Mouse (Mus musculus) midbrain, embryonic 10.5 days (tissue): ENCODE measurements around the gene Crkl. TPM values are rescaled to one million over a fixed set of nuclear protein-coding genes. Genes with fewer than 3 reads are reported as not detected.
A peak's percentile ranks its signal among the peaks of the same experiment; 100 is the strongest.
"Not testable (repeated sequence)": the region's sequence is repeated elsewhere in the genome, so short reads cannot be mapped to it uniquely, and the experiment has no call there.

Experiments used
- DNase-seq: peaks from one replicate; pipeline ENCODE4 v3.0.0-alpha.2; 2017; ENCODE audit warnings: low spot score
- H3K27ac ChIP-seq: fragments of 300-500 bp; sonication (generic); replicated peaks from 2 replicates; pipeline ENCODE4 v1.5.1; 2016; ENCODE audit warnings: mild to moderate bottlenecking
- H3K27me3 ChIP-seq: fragments of 300-500 bp; sonication (generic); 2 replicates; pipeline ENCODE4 v1.6.1; 2016; ENCODE audit warnings: low read depth, mild to moderate bottlenecking; ENCODE audit not compliant: poor library complexity, severe bottlenecking
- H3K36me3 ChIP-seq: fragments of 300-500 bp; sonication (generic); 2 replicates; pipeline ENCODE4 v1.6.1; 2016; ENCODE audit warnings: mild to moderate bottlenecking, moderate library complexity
- H3K4me1 ChIP-seq: fragments of 300-500 bp; sonication (generic); 2 replicates; pipeline ENCODE4 v1.6.1; 2016
- H3K4me3 ChIP-seq: fragments of 300-500 bp; sonication (generic); 2 replicates; pipeline ENCODE4 v1.5.1; 2016; ENCODE audit warnings: mild to moderate bottlenecking, moderate library complexity
- H3K9me3 ChIP-seq: fragments of 300-500 bp; sonication (generic); replicated peaks from 2 replicates; pipeline ENCODE4 v1.6.1; 2016; ENCODE audit warnings: mild to moderate bottlenecking
- WGBS: fragments of 180-500 bp; shearing (Covaris S2); methylation state at CpG from one replicate; pipeline ENCODE4 v1.1.7; 2016; 5-methylcytosine and 5-hydroxymethylcytosine counted together
- polyA plus RNA-seq: library from polyadenylated mRNA; unstranded; fragments of >200 nt; fragmentation: Nextera tagmentation; extraction: Ambion mirVana; gene quantifications from 2 replicates; pipeline ENCODE4 v1.2.1, GENCODE M21; 2016

Gene Crkl
- polyA plus RNA-seq, 1 experiment from 2014 or later = 71.6 TPM

DNA sequence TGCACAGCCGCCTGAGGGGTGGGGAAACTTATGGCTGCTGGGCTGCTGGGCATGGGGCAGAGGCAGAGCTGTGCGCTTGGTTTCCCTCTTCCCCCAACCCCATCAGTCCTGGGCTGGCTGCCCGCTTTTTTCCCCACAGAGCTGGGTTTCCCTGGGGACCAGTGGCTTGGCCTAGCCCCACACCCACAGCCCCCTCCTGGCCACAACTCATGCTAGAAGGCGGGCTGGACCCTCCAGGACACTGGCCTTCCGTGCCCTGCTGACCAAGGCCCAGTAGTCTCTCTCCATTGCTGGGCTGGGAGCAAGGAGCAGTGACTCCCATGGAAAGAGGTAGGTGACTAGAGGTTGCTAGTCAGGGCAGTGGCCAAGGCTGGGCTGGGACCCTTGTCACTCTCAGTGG, 39.4 kb downstream of the Crkl start:
- Histone ChIP-seq H3K36me3 (peaks cover 18% of the 10 kb centered on the region), H3K27me3 (peaks cover 31% of the 10 kb centered on the region), H3K27ac (no peak overlapping the region), H3K4me1 (peaks cover 13% of the 10 kb centered on the region), H3K9me3 (no peaks in the 10 kb centered on the region), H3K4me3 (no peak overlapping the region)
- 91% methylated on average over 5 of the region's 5 CpGs for WGBS
- no peak for DNase-seq

DNA sequence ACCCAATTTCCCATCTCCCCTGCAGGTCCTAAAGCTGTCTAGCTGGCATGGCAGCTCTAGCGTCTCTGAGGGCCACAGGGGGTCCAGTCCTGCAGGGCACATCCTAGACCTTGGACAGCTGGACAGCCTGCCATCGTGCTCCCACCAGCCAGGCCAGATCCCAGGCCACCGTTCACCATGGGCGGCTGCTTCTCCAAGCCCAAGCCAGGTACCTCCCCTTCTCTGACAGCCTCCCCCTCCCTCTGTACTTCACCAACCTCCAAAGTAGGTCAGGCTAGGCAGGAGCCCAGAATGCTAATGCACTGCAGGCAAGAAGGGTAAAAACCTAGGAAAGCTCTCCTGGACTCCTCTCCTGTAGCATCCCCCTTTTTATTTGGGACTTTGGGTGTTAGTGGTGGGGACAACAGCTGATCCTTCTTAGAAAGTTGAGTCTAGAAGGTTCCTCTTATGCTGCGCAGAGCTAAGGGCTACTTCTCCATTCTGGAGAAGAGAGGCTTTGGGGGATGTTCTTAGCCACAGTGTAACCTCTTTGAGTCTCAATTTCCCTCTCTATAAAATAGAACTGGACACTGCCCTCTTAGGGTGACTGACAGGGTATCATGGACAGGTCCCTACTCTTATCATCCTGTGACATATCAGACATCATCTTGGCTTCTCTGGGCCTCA, 40.2 kb downstream of the Crkl start:
- Histone ChIP-seq H3K4me3 (no peak overlapping the region), H3K4me1 (peaks cover 17% of the 10 kb centered on the region), H3K27me3 (peaks cover 31% of the 10 kb centered on the region), H3K27ac (no peak overlapping the region), H3K36me3 (peaks cover 10% of the 10 kb centered on the region), H3K9me3 (no peaks in the 10 kb centered on the region)
- no peak for DNase-seq
- 74% methylated on average over 5 of the region's 5 CpGs for WGBS

DNA sequence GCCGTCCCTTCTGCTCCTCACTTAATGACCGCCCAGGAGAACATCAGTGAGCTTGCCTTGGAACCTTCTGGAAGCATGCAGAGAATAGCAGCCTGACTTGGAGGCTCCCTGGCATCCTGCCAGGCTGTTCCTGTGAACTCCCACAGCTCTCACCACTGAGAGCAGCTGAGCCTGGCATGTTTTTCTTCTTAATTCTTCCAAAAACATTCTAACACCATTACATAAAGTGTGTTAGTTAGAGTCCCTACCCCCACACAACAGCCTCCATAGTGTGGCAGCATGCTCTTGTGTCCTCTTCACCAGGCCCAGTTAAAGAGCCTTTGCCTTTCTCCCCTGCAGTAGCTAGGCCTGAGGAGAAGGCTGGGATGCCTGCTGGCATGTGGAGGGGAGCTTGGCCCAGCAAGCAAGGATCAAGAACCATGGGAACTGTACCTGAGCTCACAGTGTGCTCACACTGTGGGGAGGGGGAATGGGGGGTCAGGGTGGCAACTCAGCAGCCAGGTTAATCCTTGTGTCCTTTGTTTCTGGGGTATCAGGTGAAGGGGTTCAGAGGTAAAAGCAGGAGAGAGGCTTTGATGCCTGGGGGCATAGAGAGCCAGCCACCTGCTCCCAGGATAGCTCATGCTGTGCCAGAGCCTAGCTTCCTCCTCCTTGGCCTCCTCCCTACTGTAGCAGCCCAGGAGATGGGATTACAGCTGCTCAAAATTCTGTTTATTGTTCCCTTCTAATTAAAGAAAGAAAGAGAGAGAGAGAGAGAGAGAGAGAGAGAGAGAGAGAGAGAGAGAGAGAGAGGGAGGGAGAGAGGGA, 44.9 kb downstream of the Crkl start:
- H3K4me1 ChIP-seq = peaks cover 26% of the 10 kb centered on the region
- 78% methylated on average over 2 of the region's 2 CpGs for WGBS
- DNase-seq = no peak
- H3K4me3 ChIP-seq = no peak overlapping the region
- H3K27ac ChIP-seq = 0 out of 2 replicates have a peak overlapping the region, but pooled peaks have one; percentile 17
- H3K27me3 ChIP-seq = peaks cover 4% of the 10 kb centered on the region; the same call in 1 of the 2 replicates
- no peaks in the 10 kb centered on the region for H3K36me3 ChIP-seq
- no peaks in the 10 kb centered on the region for H3K9me3 ChIP-seq

DNA sequence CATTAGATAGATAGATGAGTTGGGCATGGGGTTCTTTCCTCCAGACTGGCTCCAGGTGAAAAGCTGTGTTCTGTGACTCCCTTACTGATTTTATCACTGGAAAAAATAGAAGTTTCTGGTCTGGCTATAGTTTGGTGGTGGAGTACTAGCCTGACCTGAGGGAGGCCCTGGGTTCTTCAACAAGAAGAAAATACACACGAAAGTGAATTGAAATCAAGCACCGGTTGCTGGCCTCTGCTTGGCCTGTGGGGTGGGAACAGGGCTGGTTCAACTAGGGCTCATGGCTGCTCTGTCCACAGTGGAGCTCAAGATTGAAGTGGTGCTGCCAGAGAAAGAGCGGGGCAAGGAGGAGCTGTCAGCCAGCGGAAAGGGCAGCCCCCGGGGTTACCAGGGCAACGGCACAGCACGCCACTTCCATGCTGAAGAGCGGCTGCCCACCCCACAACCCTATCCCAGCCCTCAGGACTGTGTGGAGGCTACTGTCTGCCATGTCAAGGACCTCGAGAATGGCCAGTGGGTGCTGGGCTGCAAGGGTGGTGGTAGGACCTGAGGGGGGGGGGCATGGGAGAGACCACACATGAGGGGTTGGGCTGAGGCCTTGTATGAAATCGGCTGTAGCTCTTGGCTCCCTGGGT, 47.6 kb downstream of the Crkl start:
- peak overlapping the region; percentile 78 for H3K27ac ChIP-seq
- no peaks in the 10 kb centered on the region for H3K36me3 ChIP-seq
- peak; percentile 78 for DNase-seq
- 15% methylated on average over 10 of the region's 10 CpGs for WGBS
- peaks cover 26% of the 10 kb centered on the region for H3K4me1 ChIP-seq
- peak overlapping the region; percentile 23 for H3K4me3 ChIP-seq
- no peaks in the 10 kb centered on the region for H3K9me3 ChIP-seq
- no peaks in the 10 kb centered on the region for H3K27me3 ChIP-seq

DNA sequence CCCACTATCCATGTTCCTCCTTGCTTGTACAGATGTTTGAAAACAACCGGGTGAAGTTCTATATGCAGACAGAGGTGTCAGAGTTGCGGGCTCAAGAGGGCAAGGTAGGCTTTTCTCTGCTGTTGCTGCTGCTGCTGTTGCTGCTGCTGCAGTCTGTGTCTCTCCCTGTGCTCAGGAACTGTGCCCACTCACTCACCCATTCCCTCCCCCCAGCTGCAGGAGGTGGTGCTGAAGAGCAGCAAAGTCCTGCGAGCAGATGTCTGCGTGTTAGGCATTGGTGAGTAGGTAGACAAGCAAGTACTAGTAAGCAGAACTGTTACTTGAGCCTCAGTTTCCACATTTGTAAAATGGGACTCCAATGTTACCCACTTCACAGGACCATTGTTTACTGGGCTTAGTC, 50.9 kb downstream of the Crkl start:
- peaks cover 21% of the 10 kb centered on the region for H3K4me1 ChIP-seq
- no peak for DNase-seq
- no peaks in the 10 kb centered on the region for H3K9me3 ChIP-seq
- H3K27me3 ChIP-seq = no peaks in the 10 kb centered on the region
- no peak overlapping the region for H3K27ac ChIP-seq
- no peaks in the 10 kb centered on the region for H3K36me3 ChIP-seq
- H3K4me3 ChIP-seq = no peak overlapping the region
- WGBS = 86% methylated on average over 4 of the region's 4 CpGs

DNA sequence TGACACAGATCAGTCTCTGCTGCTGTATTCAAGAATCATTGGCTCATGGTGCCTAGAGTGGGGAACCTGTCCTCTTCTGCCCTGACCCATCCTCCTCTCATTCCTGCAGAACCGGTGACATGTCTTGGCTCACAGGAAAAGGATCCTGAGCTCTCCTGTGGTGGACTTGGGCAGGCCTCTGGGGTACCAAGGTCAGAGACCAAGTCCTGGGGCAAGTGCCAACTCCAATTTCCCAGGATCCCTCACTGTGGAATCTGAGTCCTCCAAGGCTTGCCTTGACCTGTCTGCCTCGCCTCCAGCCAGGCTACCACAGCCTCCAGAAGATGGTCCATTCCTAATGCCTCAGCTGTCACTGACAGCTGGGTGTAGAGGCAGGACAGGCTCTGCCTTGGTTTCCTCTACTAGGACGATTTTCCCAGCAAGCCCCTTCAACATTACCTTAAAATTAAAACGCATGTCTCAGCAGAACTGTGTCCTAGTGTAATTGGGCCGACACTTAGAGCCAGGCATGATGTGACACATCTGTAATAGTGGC, 55.3 kb downstream of the Crkl start:
- Histone ChIP-seq H3K27ac (no peak overlapping the region), H3K27me3 (no peaks in the 10 kb centered on the region), H3K36me3 (peaks cover 13% of the 10 kb centered on the region), H3K4me3 (no peak overlapping the region), H3K9me3 (no peaks in the 10 kb centered on the region), H3K4me1 (peaks cover 17% of the 10 kb centered on the region)
- DNase-seq = no peak
- 84% methylated on average over 5 of the region's 5 CpGs for WGBS

DNA sequence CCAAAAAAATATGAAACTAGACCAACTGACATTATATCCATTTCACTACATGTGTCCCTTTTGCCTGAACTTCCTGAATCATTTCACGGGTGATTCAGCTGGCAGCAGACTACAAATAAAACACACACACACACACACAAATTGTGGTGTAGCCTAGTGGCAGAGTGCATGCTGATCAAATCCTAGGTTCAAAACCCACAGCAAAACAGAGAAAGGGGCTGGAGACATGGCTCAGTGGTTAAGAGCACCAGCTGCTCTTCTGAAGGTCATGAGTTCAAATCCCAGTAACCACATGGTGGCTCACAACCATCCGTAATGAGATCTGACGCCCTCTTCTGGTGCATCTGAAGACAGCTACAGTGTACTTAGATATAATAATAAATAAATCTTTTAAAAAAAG, 56.2 kb downstream of the Crkl start:
- Histone ChIP-seq H3K4me3 (peak overlapping the region; percentile 82), H3K4me1 (peaks cover 17% of the 10 kb centered on the region), H3K27ac (peak overlapping the region; percentile 94), H3K36me3 (peaks cover 22% of the 10 kb centered on the region)
- WGBS = 32% methylated on average over 3 of the region's 3 CpGs
- not testable (repeated sequence) for DNase-seq, H3K9me3 ChIP-seq, H3K27me3 ChIP-seq

DNA sequence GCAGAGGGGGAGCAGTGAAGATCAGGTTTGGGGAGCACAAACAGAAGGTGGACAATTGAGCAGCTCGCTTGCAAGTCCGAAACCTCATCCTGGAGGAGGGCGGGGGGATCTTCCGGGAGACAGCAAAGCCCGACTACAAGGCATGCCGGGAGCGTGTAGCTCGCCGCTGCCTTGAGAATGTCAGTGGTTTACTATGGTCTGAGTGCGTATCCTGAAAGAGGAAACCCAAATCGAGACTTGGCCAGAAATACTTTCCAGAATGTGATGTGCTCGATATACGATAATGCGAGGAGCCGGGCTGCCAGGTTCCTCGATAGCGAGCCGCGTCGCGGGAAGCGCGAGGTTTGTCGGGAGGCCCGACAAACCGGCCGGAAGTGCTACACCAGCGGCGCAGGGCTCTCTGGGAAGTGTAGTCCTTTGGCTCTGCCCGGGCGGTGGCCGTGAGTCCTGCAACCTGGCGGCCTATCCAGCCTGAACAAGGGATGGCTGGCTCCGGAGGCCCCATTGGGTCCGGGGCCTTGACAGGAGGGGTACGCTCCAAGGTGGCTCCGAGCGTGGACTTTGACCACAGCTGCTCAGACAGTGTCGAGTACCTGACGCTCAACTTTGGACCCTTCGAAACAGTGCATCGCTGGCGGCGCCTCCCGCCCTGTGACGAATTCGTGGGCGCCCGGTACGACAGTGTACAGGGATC, 56.9 kb downstream of the Crkl start, which contains the start of gene Lztr1:
Gene Lztr1 (plus strand): TSS at position 143 of the 694 bp plus-strand sequence.
- Histone ChIP-seq H3K9me3 (no peaks in the 10 kb centered on the region), H3K27ac (peak within 1 kb of the TSS; percentile 94), H3K4me3 (peak within 1 kb of the TSS; percentile 82), H3K27me3 (no peaks in the 10 kb centered on the region), H3K36me3 (peaks cover 29% of the 10 kb centered on the region), H3K4me1 (peaks cover 17% of the 10 kb centered on the region)
- under 1% methylated on average over 50 of the region's 50 CpGs for WGBS
- peak; percentile 90 for DNase-seq

DNA sequence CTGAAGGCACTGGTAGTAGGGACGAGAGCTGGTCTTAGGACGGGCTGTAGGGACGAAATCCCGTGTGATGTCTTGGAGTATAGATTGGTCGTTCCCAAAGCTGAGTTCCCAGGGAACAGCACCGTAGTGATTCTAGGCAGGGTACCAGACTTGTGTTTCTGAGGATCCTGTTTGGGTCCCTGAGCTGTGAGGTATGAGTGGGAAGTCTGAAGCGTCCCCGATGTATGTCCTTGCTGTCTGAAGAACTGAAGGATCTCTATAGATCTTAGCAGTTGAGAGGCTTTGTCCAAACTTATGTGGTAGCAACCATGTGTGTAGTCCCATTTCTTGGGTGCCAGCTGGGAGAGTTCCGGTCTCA, 57.4 kb downstream of the Crkl start:
- 14% methylated on average over 9 of the region's 9 CpGs for WGBS
- H3K27ac ChIP-seq = peak overlapping the region; percentile 94
- no peaks in the 10 kb centered on the region for H3K27me3 ChIP-seq
- no peak for DNase-seq
- H3K4me3 ChIP-seq = peak overlapping the region; percentile 82
- H3K36me3 ChIP-seq = peaks cover 34% of the 10 kb centered on the region
- H3K9me3 ChIP-seq = no peaks in the 10 kb centered on the region
- peaks cover 17% of the 10 kb centered on the region for H3K4me1 ChIP-seq

DNA sequence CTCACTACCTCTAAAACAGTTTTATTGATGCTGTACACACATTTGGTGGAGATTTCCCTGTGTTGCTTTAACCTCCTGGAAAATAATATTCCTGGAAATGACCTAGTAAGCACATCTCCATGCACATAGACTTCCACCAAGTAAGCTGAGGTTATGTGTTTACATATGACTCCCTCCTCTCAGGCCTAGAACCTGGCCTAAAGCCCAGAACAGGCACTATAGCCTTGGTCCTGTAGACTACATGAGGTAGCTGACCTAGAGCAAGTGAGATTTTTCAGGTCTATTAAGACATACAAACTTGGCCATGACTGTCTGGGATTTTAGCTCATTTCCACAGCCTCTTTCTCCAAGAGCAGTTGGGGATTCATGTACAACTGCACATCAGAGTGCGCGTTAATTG, 58.4 kb downstream of the Crkl start:
- Histone ChIP-seq H3K27ac (no peak overlapping the region), H3K9me3 (no peaks in the 10 kb centered on the region), H3K27me3 (no peaks in the 10 kb centered on the region), H3K4me3 (peak overlapping the region; percentile 82), H3K4me1 (peaks cover 17% of the 10 kb centered on the region), H3K36me3 (peaks cover 43% of the 10 kb centered on the region)
- WGBS = 96% methylated on average over 2 of the region's 2 CpGs
- no peak for DNase-seq

DNA sequence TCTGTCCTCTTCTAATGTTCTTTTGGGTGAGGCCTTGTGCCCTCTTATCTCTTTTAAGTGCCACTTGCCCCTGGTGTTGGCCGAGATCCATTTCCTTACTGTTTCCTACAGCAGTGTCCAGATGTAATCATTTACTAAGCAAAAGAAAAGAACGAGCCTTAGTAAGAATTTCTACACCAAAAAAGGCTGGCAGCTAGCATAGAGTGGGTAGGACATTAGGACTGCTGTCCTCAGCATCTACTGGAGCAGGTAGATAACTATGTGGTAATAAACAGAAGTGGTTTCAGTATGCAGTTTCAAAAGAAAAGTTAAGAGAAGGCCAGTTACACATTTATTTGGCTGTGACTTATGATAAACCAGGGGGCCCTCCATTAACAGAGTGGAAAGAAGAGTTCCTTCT, 58.9 kb downstream of the Crkl start:
- WGBS = 94% methylated on average over 2 of the region's 2 CpGs
- H3K27ac ChIP-seq = no peak overlapping the region
- H3K4me3 ChIP-seq = no peak overlapping the region
- DNase-seq = no peak
- H3K27me3 ChIP-seq = no peaks in the 10 kb centered on the region
- no peaks in the 10 kb centered on the region for H3K9me3 ChIP-seq
- H3K36me3 ChIP-seq = peaks cover 49% of the 10 kb centered on the region
- peaks cover 17% of the 10 kb centered on the region for H3K4me1 ChIP-seq

DNA sequence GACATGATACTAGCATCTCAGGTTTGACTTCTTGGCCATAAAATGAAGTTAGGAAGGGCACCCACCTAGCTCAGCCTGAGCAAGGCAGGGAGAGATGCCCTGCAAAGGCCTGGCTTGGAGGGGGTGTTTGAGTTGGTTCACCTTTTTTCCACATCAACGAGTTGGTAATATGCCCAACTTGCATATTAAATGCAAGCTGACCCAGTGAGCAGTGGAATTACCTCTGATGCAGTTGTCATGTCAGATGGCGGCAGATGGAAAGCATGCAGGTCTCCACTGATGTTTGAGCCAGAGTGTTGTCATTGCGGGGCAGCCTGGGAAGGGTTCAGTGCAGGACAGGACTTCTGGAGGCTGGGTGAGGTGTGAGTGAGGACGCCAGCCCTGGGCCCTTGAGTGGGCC, 59.6 kb downstream of the Crkl start:
- peaks cover 56% of the 10 kb centered on the region for H3K36me3 ChIP-seq
- H3K27me3 ChIP-seq = no peaks in the 10 kb centered on the region
- 92% methylated on average over 4 of the region's 4 CpGs for WGBS
- no peak overlapping the region for H3K4me3 ChIP-seq
- H3K4me1 ChIP-seq = peaks cover 17% of the 10 kb centered on the region
- H3K9me3 ChIP-seq = no peaks in the 10 kb centered on the region
- no peak overlapping the region for H3K27ac ChIP-seq
- DNase-seq = no peak
